Mouse (Mus musculus) common myeloid progenitor, adult 5-6 weeks (primary cell): ENCODE results near the gene Zfp652. TPM values are rescaled to one million over a fixed set of nuclear protein-coding genes. Genes with fewer than 3 reads are reported as not detected.

Source experiments
- total RNA-seq: library from RNA; stranded (forward); fragments of 200-1000, 187-1606 nt; gene quantifications from 2 replicates; pipeline ENCODE4 v1.2.3, GENCODE M21; 2017

The Zfp652 gene
- total RNA-seq, 1 experiment from 2014 or later, result 22.2 TPM

Other genes with a start within 250 kb of the Zfp652 start
- not detected in 2 replicates for gene Nxph3, start 198.1 kb upstream of the Zfp652 start, total RNA-seq
- not detected in 2 replicates for gene Ngfr, start 124.9 kb upstream of the Zfp652 start, total RNA-seq
- 116 and 119 TPM in 2 replicates for gene Phb, start 45.7 kb upstream of the Zfp652 start, total RNA-seq
- 1.5 and 1.6 TPM in 2 replicates for gene B130006D01Rik, start 10.9 kb downstream of the Zfp652 start, total RNA-seq
- gene Phospho1, start 111.8 kb downstream of the Zfp652 start, total RNA-seq, result 0.37 and 1.4 TPM in 2 replicates
- gene Gngt2, start 124.5 kb downstream of the Zfp652 start, total RNA-seq, result 2.6 and 10.2 TPM in 2 replicates
- 5.9 TPM in 2 replicates for gene Abi3, start 129.8 kb downstream of the Zfp652 start, total RNA-seq
- not detected in 2 replicates for gene B4galnt2, start 202.2 kb downstream of the Zfp652 start, total RNA-seq